Comparison of ENCODE assay signal across 29 mouse cellular contexts in genomic region chr14:104430819-104431218, GRCm38 (mm10). TPM values are rescaled to one million over a fixed set of nuclear protein-coding genes. Genes with fewer than 3 reads are reported as not detected.
DNase-seq lines count a peak whose midpoint lies in the region; ATAC-seq and TF ChIP-seq lines count a peak whose summit lies in the region.
"Had no signal": no experiment of that assay in that cellular context is flagged by ENCODE, and none has a peak within 500 bp of the region (broad histone marks: within the 10 kb centered on the region; RNA-seq: fewer than 3 reads in every experiment).

No protein-coding gene starts in this region.

- in situ Hi-C loops in Patski (cut with MboI; ENCODE audit: low pct_unique_long_range_greater_than_20kb): no loop called here

- H3K9ac ChIP-seq in kidney, postnatal 0 days (ENCODE audit: low read depth, low read length): no peak overlapping the region
- H3K9ac ChIP-seq in kidney, embryonic 14.5 days (ENCODE audit: low read depth, low read length): no peak overlapping the region
- no peak overlapping the region for H3K9ac ChIP-seq in lung, embryonic 14.5 days
- H3K9ac ChIP-seq in hindbrain, postnatal 0 days (replicated peaks; ENCODE audit: low read length): no peak overlapping the region
- H3K9ac ChIP-seq: embryonic facial prominence, embryonic 12.5 days; forebrain, embryonic 15.5 days; hindbrain, embryonic 12.5 days; kidney, embryonic 15.5 days; limb, embryonic 12.5 days; midbrain, embryonic 13.5 days had no signal

- no peaks in the 10 kb centered on the region for H3K9me3 ChIP-seq in kidney, postnatal 0 days (replicated peaks; ENCODE audit: low read length)
- no peaks in the 10 kb centered on the region for H3K9me3 ChIP-seq in kidney, embryonic 14.5 days (ENCODE audit: control insufficient read depth, low read length)
- no peaks in the 10 kb centered on the region for H3K9me3 ChIP-seq in lung, embryonic 14.5 days (ENCODE audit: low read depth, low read length)
- H3K9me3 ChIP-seq in hindbrain, postnatal 0 days (ENCODE audit: low read length): no peaks in the 10 kb centered on the region
- H3K9me3 ChIP-seq: embryonic facial prominence, embryonic 12.5 days; forebrain, embryonic 10.5 days; forebrain, embryonic 15.5 days; G1E; hindbrain, embryonic 12.5 days; kidney, embryonic 15.5 days; limb, embryonic 12.5 days; midbrain, embryonic 13.5 days had no signal

- H3K4me3 ChIP-seq in kidney, postnatal 0 days (replicated peaks; ENCODE audit: low read depth, low read length): no peak overlapping the region
- no peak overlapping the region for H3K4me3 ChIP-seq in kidney, embryonic 14.5 days (ENCODE audit: low read length)
- no peak overlapping the region for H3K4me3 ChIP-seq in lung, embryonic 14.5 days (ENCODE audit: low read depth, low read length)
- H3K4me3 ChIP-seq in myocyte: no peak overlapping the region
- H3K4me3 ChIP-seq in hindbrain, postnatal 0 days (ENCODE audit: low read length): no peak overlapping the region
- H3K4me3 ChIP-seq: embryonic facial prominence, embryonic 12.5 days; forebrain, embryonic 10.5 days; forebrain, embryonic 15.5 days; hindbrain, embryonic 12.5 days; kidney, embryonic 15.5 days; limb, embryonic 12.5 days; midbrain, embryonic 13.5 days had no signal

- no peak overlapping the region for H3K4me2 ChIP-seq in kidney, postnatal 0 days (ENCODE audit: low read length)
- no peak overlapping the region for H3K4me2 ChIP-seq in kidney, embryonic 14.5 days (replicated peaks; ENCODE audit: low read depth, low read length)
- no peak overlapping the region for H3K4me2 ChIP-seq in lung, embryonic 14.5 days
- H3K4me2 ChIP-seq in myocyte (ENCODE audit: low read depth): no peak overlapping the region
- no peak overlapping the region for H3K4me2 ChIP-seq in hindbrain, postnatal 0 days (ENCODE audit: low read depth, low read length)
- H3K4me2 ChIP-seq: embryonic facial prominence, embryonic 12.5 days; forebrain, embryonic 15.5 days; hindbrain, embryonic 12.5 days; kidney, embryonic 15.5 days; limb, embryonic 12.5 days; liver, embryonic 11.5 days; midbrain, embryonic 13.5 days had no signal

- H3K4me1 ChIP-seq in kidney, postnatal 0 days (replicated peaks; ENCODE audit: insufficient read depth, low read length): no peaks in the 10 kb centered on the region
- H3K4me1 ChIP-seq in kidney, embryonic 14.5 days (ENCODE audit: control insufficient read depth, insufficient read depth, low read length): no peaks in the 10 kb centered on the region
- H3K4me1 ChIP-seq in lung, embryonic 14.5 days (ENCODE audit: insufficient read depth): no peaks in the 10 kb centered on the region
- H3K4me1 ChIP-seq in hindbrain, postnatal 0 days (ENCODE audit: insufficient read depth, low read length): no peaks in the 10 kb centered on the region
- H3K4me1 ChIP-seq: embryonic facial prominence, embryonic 12.5 days; forebrain, embryonic 10.5 days; forebrain, embryonic 15.5 days; hindbrain, embryonic 12.5 days; kidney, embryonic 15.5 days; limb, embryonic 12.5 days; midbrain, embryonic 13.5 days had no signal

- H3ac ChIP-seq in myocyte (ENCODE audit: control insufficient read depth, insufficient read length): no peak overlapping the region

- H3K79me2 ChIP-seq in myocyte (ENCODE audit: control insufficient read depth, insufficient read depth): no peaks in the 10 kb centered on the region

- 73% methylated on average over 4 of the region's 4 CpGs for WGBS in kidney, postnatal 0 days
- WGBS in kidney, embryonic 14.5 days: 75% methylated on average over 4 of the region's 4 CpGs
- WGBS in lung, embryonic 14.5 days: 56% methylated on average over 4 of the region's 4 CpGs
- WGBS in hindbrain, postnatal 0 days: 84% methylated on average over 4 of the region's 4 CpGs

- no peaks in the 10 kb centered on the region for H3K27me3 ChIP-seq in kidney, postnatal 0 days (ENCODE audit: insufficient read depth, low read length)
- H3K27me3 ChIP-seq in kidney, embryonic 14.5 days (ENCODE audit: control insufficient read depth, insufficient read depth, low read length): no peaks in the 10 kb centered on the region
- H3K27me3 ChIP-seq in lung, embryonic 14.5 days (ENCODE audit: insufficient read depth, low read length): no peaks in the 10 kb centered on the region
- H3K27me3 ChIP-seq in Patski (peaks cover 38% of the 10 kb centered on the region), myocyte (ENCODE audit: control insufficient read depth, insufficient read depth, insufficient read length) (no peaks in the 10 kb centered on the region)
- no peaks in the 10 kb centered on the region for H3K27me3 ChIP-seq in hindbrain, postnatal 0 days (ENCODE audit: insufficient read depth, low read length)
- H3K27me3 ChIP-seq: embryonic facial prominence, embryonic 12.5 days; forebrain, embryonic 15.5 days; hindbrain, embryonic 12.5 days; kidney, embryonic 15.5 days; limb, embryonic 12.5 days; midbrain, embryonic 13.5 days had no signal

- ATAC-seq in kidney, postnatal 0 days (replicated peaks; ENCODE audit: low FRiP score, low read depth): no peak
- no peak for ATAC-seq in kidney, embryonic 14.5 days (ENCODE audit: low FRiP score, low TSS enrichment)
- ATAC-seq in lung, embryonic 14.5 days (ENCODE audit: insufficient read depth): no peak
- ATAC-seq in Patski: no peak
- ATAC-seq in hindbrain, postnatal 0 days: no peak
- ATAC-seq: forebrain, embryonic 15.5 days; intestine, embryonic 16.5 days; midbrain, embryonic 13.5 days had no signal

- no peak for TF ChIP-seq POLR2A in myocyte (IDR thresholded peaks at IDR 0.05; ENCODE audit: insufficient read length, low read depth)

- DNase-seq in kidney, postnatal 0 days (ENCODE audit: low spot score): peak; percentile 25
- peak; percentile 30 for DNase-seq in lung, embryonic 14.5 days
- DNase-seq in lung, postnatal 10 days: no peak
- peak; percentile 2 for DNase-seq in Patski (ENCODE audit: low read depth, low spot score)
- DNase-seq in cerebellum, adult 18-20 months: no peak
- DNase-seq in hindbrain, postnatal 0 days (ENCODE audit: low spot score): no peak
- DNase-seq: adrenal gland, adult 8-10 months; cerebellum, adult 8-10 months; gastrocnemius, postnatal 25 days; lung, postnatal 4 days; retina, postnatal 1 day; right cerebral cortex, postnatal 14 days had no signal

- no peak for TF ChIP-seq CTCF in kidney, postnatal 0 days (IDR thresholded peaks at IDR 0.05; ENCODE audit: low read depth)
- no peak for TF ChIP-seq CTCF in lung, embryonic 14.5 days (IDR thresholded peaks at IDR 0.05; ENCODE audit: low read depth)
- TF ChIP-seq CTCF in Patski (IDR thresholded peaks at IDR 0.05): no peak
- no peak for TF ChIP-seq CTCF in hindbrain, postnatal 0 days (IDR thresholded peaks at IDR 0.05; ENCODE audit: low read depth)

- CTCF ChIA-PET in Patski (lab: Charles Lee): no interaction called here

- POLR2A ChIA-PET in Patski (lab: Charles Lee): no interaction called here

- no peak overlapping the region for H3K27ac ChIP-seq in kidney, postnatal 0 days
- no peak overlapping the region for H3K27ac ChIP-seq in kidney, embryonic 14.5 days (ENCODE audit: low read depth, low read length)
- H3K27ac ChIP-seq in lung, embryonic 14.5 days (ENCODE audit: low read depth): no peak overlapping the region
- no peak overlapping the region for H3K27ac ChIP-seq in hindbrain, postnatal 0 days
- H3K27ac ChIP-seq: embryonic facial prominence, embryonic 12.5 days; forebrain, embryonic 10.5 days; forebrain, embryonic 15.5 days; hindbrain, embryonic 12.5 days; kidney, embryonic 15.5 days; limb, embryonic 12.5 days; midbrain, embryonic 13.5 days had no signal

- no peaks in the 10 kb centered on the region for H3K36me3 ChIP-seq in kidney, postnatal 0 days (ENCODE audit: insufficient read depth, low read length)
- H3K36me3 ChIP-seq in kidney, embryonic 14.5 days (ENCODE audit: control insufficient read depth, insufficient read depth, low read length): no peaks in the 10 kb centered on the region
- H3K36me3 ChIP-seq in lung, embryonic 14.5 days (ENCODE audit: insufficient read depth): no peaks in the 10 kb centered on the region
- H3K36me3 ChIP-seq in myocyte (ENCODE audit: control insufficient read depth, insufficient read depth): no peaks in the 10 kb centered on the region
- H3K36me3 ChIP-seq in hindbrain, postnatal 0 days (ENCODE audit: insufficient read depth, low read length): no peaks in the 10 kb centered on the region
- H3K36me3 ChIP-seq: embryonic facial prominence, embryonic 12.5 days; forebrain, embryonic 10.5 days; forebrain, embryonic 15.5 days; G1E; hindbrain, embryonic 12.5 days; kidney, embryonic 15.5 days; limb, embryonic 12.5 days; midbrain, embryonic 13.5 days had no signal

TF ChIP-seq in myocyte, 11 proteins besides CTCF, POLR2A, EP300 and RAD21:
- TF ChIP-seq USF1 (IDR thresholded peaks at IDR 0.05; ENCODE audit: low read depth): no peak
- TF ChIP-seq REST (IDR thresholded peaks at IDR 0.05; ENCODE audit: insufficient read depth, insufficient read length): peak; percentile 83
- no peak for TF ChIP-seq MAX (IDR thresholded peaks at IDR 0.05; ENCODE audit: low read depth)
TF ChIP-seq in myocyte: peak in this region for 1.

RNA-seq across cellular contexts. Expression of gene Pou4f1, which starts 37.0 kb away (rescaled TPM):
- polyA plus RNA-seq in kidney, postnatal 0 days (2015; fragmentation: Nextera tagmentation; extraction: Ambion mirVana): 0.41 and 0.58 TPM in 2 replicates
- polyA plus RNA-seq in kidney, embryonic 14.5 days (2014; fragmentation: Nextera tagmentation; extraction: Ambion mirVana): 0.10 and 0.64 TPM in 2 replicates
- 0.16 and 0.24 TPM in 2 replicates for polyA plus RNA-seq in lung, embryonic 14.5 days (2014; fragmentation: Nextera tagmentation; extraction: Ambion mirVana)
- 1.4 TPM for polyA plus RNA-seq in Patski (2021)
- 0.83 TPM for polyA plus RNA-seq in myocyte (2012; fragmentation: generic; extraction: Trizol)
- 7.7 and 8.0 TPM in 2 replicates for total RNA-seq in hindbrain, postnatal 0 days (2014; rRNA removed)
- 19.0 and 21.8 TPM in 2 replicates for polyA plus RNA-seq in hindbrain, postnatal 0 days (2015; fragmentation: Nextera tagmentation; extraction: Ambion mirVana)
- total RNA-seq: heart, postnatal 25 days; layer of hippocampus, adult 18-20 months; layer of hippocampus, postnatal 10 days; left cerebral cortex, adult 18-20 months had no signal
- polyA plus RNA-seq: liver, embryonic 16.5 days had no signal

Comparison
In these comparisons a context has a peak if more than half of its experiments do, and no peak if none do; other contexts are left out.
1. DNase-seq: peak in kidney, postnatal 0 days (single experiment), lung, embryonic 14.5 days (single experiment) and Patski (single experiment); none in lung, postnatal 10 days (single experiment), cerebellum, adult 18-20 months (0 of 2) and hindbrain, postnatal 0 days (single experiment).